Mouse (Mus musculus): ENCODE measurements at regions not wholly inside any gene's neighbourhood (a gene's known extent, or its start where the extent isn't known, plus 50 kb on each side); places are given as distances from the start of the nearest gene placed in this dataset.

GRCm38 (mm10) chr6:98524659-98525058 is 182.1 kb upstream of the Gm765 start:
- TF ChIP-seq POLR2A (IDR thresholded peaks at IDR 0.05; ENCODE audit: control insufficient read depth, low read depth, low read length) (no peak), CTCF (IDR thresholded peaks at IDR 0.05; ENCODE audit: control insufficient read depth, insufficient read depth, insufficient replicate concordance, low read depth, low read length) (no peak)
- no peaks in the 10 kb centered on the region for H3K36me3 ChIP-seq (ENCODE audit: control insufficient read depth, insufficient read depth, low read length)
- H3K27ac ChIP-seq (ENCODE audit: control insufficient read depth, insufficient read depth, low read depth, low read length) = no peak overlapping the region
- H3K4me1 ChIP-seq (ENCODE audit: control insufficient read depth, insufficient read depth, low read length) = no peaks in the 10 kb centered on the region
- no peak overlapping the region for H3K4me3 ChIP-seq (ENCODE audit: control insufficient read depth, low read depth, low read length)
- H3K27me3 ChIP-seq (ENCODE audit: control insufficient read depth, insufficient read depth, low read length) = no peaks in the 10 kb centered on the region

GRCm38 (mm10) chr6:98521526-98521925 is 179.0 kb upstream of the Gm765 start:
- no peak for TF ChIP-seq CTCF (IDR thresholded peaks at IDR 0.05; ENCODE audit: control insufficient read depth, insufficient read depth, insufficient replicate concordance, low read depth, low read length)
- no peak for TF ChIP-seq POLR2A (IDR thresholded peaks at IDR 0.05; ENCODE audit: control insufficient read depth, low read depth, low read length)
- H3K27ac ChIP-seq (ENCODE audit: control insufficient read depth, insufficient read depth, low read depth, low read length) = no peak overlapping the region
- no peaks in the 10 kb centered on the region for H3K27me3 ChIP-seq (ENCODE audit: control insufficient read depth, insufficient read depth, low read length)
- no peak overlapping the region for H3K4me3 ChIP-seq (ENCODE audit: control insufficient read depth, low read depth, low read length)
- H3K36me3 ChIP-seq (ENCODE audit: control insufficient read depth, insufficient read depth, low read length) = no peaks in the 10 kb centered on the region
- H3K4me1 ChIP-seq (ENCODE audit: control insufficient read depth, insufficient read depth, low read length) = no peaks in the 10 kb centered on the region

GRCm38 (mm10) chr6:98514826-98515225 is 172.3 kb upstream of the Gm765 start:
- Histone ChIP-seq H3K4me1 (ENCODE audit: control insufficient read depth, insufficient read depth, low read length) (no peaks in the 10 kb centered on the region), H3K36me3 (ENCODE audit: control insufficient read depth, insufficient read depth, low read length) (no peaks in the 10 kb centered on the region), H3K4me3 (ENCODE audit: control insufficient read depth, low read depth, low read length) (no peak overlapping the region), H3K27me3 (ENCODE audit: control insufficient read depth, insufficient read depth, low read length) (no peaks in the 10 kb centered on the region), H3K27ac (ENCODE audit: control insufficient read depth, insufficient read depth, low read depth, low read length) (no peak overlapping the region)
- TF ChIP-seq CTCF (IDR thresholded peaks at IDR 0.05; ENCODE audit: control insufficient read depth, insufficient read depth, insufficient replicate concordance, low read depth, low read length) = no peak
- no peak for TF ChIP-seq POLR2A (IDR thresholded peaks at IDR 0.05; ENCODE audit: control insufficient read depth, low read depth, low read length)

- no peaks in the 10 kb centered on the region for H3K36me3 ChIP-seq (ENCODE audit: control insufficient read depth, insufficient read depth, low read length)
- no peak overlapping the region for H3K27ac ChIP-seq (ENCODE audit: control insufficient read depth, insufficient read depth, low read depth, low read length)
- TF ChIP-seq CTCF (IDR thresholded peaks at IDR 0.05; ENCODE audit: control insufficient read depth, insufficient read depth, insufficient replicate concordance, low read depth, low read length) = no peak
- TF ChIP-seq POLR2A (IDR thresholded peaks at IDR 0.05; ENCODE audit: control insufficient read depth, low read depth, low read length) = no peak
- H3K4me3 ChIP-seq (ENCODE audit: control insufficient read depth, low read depth, low read length) = no peak overlapping the region
- no peaks in the 10 kb centered on the region for H3K27me3 ChIP-seq (ENCODE audit: control insufficient read depth, insufficient read depth, low read length)
- H3K4me1 ChIP-seq (ENCODE audit: control insufficient read depth, insufficient read depth, low read length) = no peaks in the 10 kb centered on the region
Observed at GRCm38 (mm10) chr6:98514376-98514775, 171.8 kb upstream of the Gm765 start.

GRCm38 (mm10) chr6:98513217-98513616 is 170.7 kb upstream of the Gm765 start:
- Histone ChIP-seq H3K36me3 (ENCODE audit: control insufficient read depth, insufficient read depth, low read length) (no peaks in the 10 kb centered on the region), H3K27ac (ENCODE audit: control insufficient read depth, insufficient read depth, low read depth, low read length) (no peak overlapping the region), H3K27me3 (ENCODE audit: control insufficient read depth, insufficient read depth, low read length) (no peaks in the 10 kb centered on the region), H3K4me3 (ENCODE audit: control insufficient read depth, low read depth, low read length) (no peak overlapping the region), H3K4me1 (ENCODE audit: control insufficient read depth, insufficient read depth, low read length) (no peaks in the 10 kb centered on the region)
- no peak for TF ChIP-seq POLR2A (IDR thresholded peaks at IDR 0.05; ENCODE audit: control insufficient read depth, low read depth, low read length)
- no peak for TF ChIP-seq CTCF (IDR thresholded peaks at IDR 0.05; ENCODE audit: control insufficient read depth, insufficient read depth, insufficient replicate concordance, low read depth, low read length)

- H3K27me3 ChIP-seq (ENCODE audit: control insufficient read depth, insufficient read depth, low read length) = no peaks in the 10 kb centered on the region
- no peak overlapping the region for H3K27ac ChIP-seq (ENCODE audit: control insufficient read depth, insufficient read depth, low read depth, low read length)
- no peak for TF ChIP-seq CTCF (IDR thresholded peaks at IDR 0.05; ENCODE audit: control insufficient read depth, insufficient read depth, insufficient replicate concordance, low read depth, low read length)
- no peak for TF ChIP-seq POLR2A (IDR thresholded peaks at IDR 0.05; ENCODE audit: control insufficient read depth, low read depth, low read length)
- H3K4me1 ChIP-seq (ENCODE audit: control insufficient read depth, insufficient read depth, low read length) = peaks cover 2% of the 10 kb centered on the region; the same call in 1 of the 2 replicates
- no peaks in the 10 kb centered on the region for H3K36me3 ChIP-seq (ENCODE audit: control insufficient read depth, insufficient read depth, low read length)
- no peak overlapping the region for H3K4me3 ChIP-seq (ENCODE audit: control insufficient read depth, low read depth, low read length)
Observed at GRCm38 (mm10) chr6:98502726-98503125, 160.2 kb upstream of the Gm765 start.

GRCm38 (mm10) chr6:98499721-98500120 is 157.2 kb upstream of the Gm765 start:
- Histone ChIP-seq H3K36me3 (ENCODE audit: control insufficient read depth, insufficient read depth, low read length) (no peaks in the 10 kb centered on the region), H3K4me1 (ENCODE audit: control insufficient read depth, insufficient read depth, low read length) (no peaks in the 10 kb centered on the region), H3K4me3 (ENCODE audit: control insufficient read depth, low read depth, low read length) (no peak overlapping the region), H3K27ac (ENCODE audit: control insufficient read depth, insufficient read depth, low read depth, low read length) (no peak overlapping the region), H3K27me3 (ENCODE audit: control insufficient read depth, insufficient read depth, low read length) (no peaks in the 10 kb centered on the region)
- TF ChIP-seq CTCF (IDR thresholded peaks at IDR 0.05; ENCODE audit: control insufficient read depth, insufficient read depth, insufficient replicate concordance, low read depth, low read length) (no peak), POLR2A (IDR thresholded peaks at IDR 0.05; ENCODE audit: control insufficient read depth, low read depth, low read length) (no peak)

- no peaks in the 10 kb centered on the region for H3K27me3 ChIP-seq (ENCODE audit: control insufficient read depth, insufficient read depth, low read length)
- no peak overlapping the region for H3K4me3 ChIP-seq (ENCODE audit: control insufficient read depth, low read depth, low read length)
- H3K27ac ChIP-seq (ENCODE audit: control insufficient read depth, insufficient read depth, low read depth, low read length) = no peak overlapping the region
- TF ChIP-seq POLR2A (IDR thresholded peaks at IDR 0.05; ENCODE audit: control insufficient read depth, low read depth, low read length) (no peak), CTCF (IDR thresholded peaks at IDR 0.05; ENCODE audit: control insufficient read depth, insufficient read depth, insufficient replicate concordance, low read depth, low read length) (no peak)
- no peaks in the 10 kb centered on the region for H3K4me1 ChIP-seq (ENCODE audit: control insufficient read depth, insufficient read depth, low read length)
- no peaks in the 10 kb centered on the region for H3K36me3 ChIP-seq (ENCODE audit: control insufficient read depth, insufficient read depth, low read length)
Observed at GRCm38 (mm10) chr6:98486626-98487025, 144.1 kb upstream of the Gm765 start.

Measured in testis, adult 2 months (tissue).